Mouse (Mus musculus): Measurements from ENCODE around the gene Samsn1. TPM values are rescaled to one million over a fixed set of nuclear protein-coding genes. Genes with fewer than 3 reads are reported as not detected.

Samsn1 gene
- total RNA-seq, 1 experiment = 0.27 TPM

- Histone ChIP-seq H3K27ac (ENCODE audit: insufficient read depth, low read depth, low read length, poor library complexity, severe bottlenecking) (no peak overlapping the region), H3K4me3 (ENCODE audit: insufficient read depth in 1 of 2, low read depth in 1 of 2, low read length in 2 of 2, poor library complexity in 1 of 2, severe bottlenecking in 1 of 2) (no peak overlapping the region), H3K4me1 (ENCODE audit: control insufficient read depth in 2 of 2, insufficient read depth in 2 of 2, low read length in 2 of 2, poor library complexity in 1 of 2) (no peaks in the 10 kb centered on the region), H3K36me3 (ENCODE audit: control insufficient read depth, insufficient read depth, low read length, poor library complexity, severe bottlenecking) (no peaks in the 10 kb centered on the region), H3K9ac (ENCODE audit: insufficient read depth, low read depth, low read length, poor library complexity, severe bottlenecking) (no peak overlapping the region), H3K9me3 (ENCODE audit: control insufficient read depth, insufficient read depth, low read depth, low read length) (no peaks in the 10 kb centered on the region)
- TF ChIP-seq ZC3H11A (IDR thresholded peaks at IDR 0.05; ENCODE audit: borderline replicate concordance, low read depth, low read length) = no peak
- no peak for TF ChIP-seq CHD2 (IDR thresholded peaks at IDR 0.05; ENCODE audit: low read depth, low read length)
- no peak for TF ChIP-seq MAFK (IDR thresholded peaks at IDR 0.05; ENCODE audit: insufficient read depth, low read depth, low read length)
- no peak for TF ChIP-seq ZNF384 (IDR thresholded peaks at IDR 0.05; ENCODE audit: low read depth, low read length)
- no peak for TF ChIP-seq HCFC1 (IDR thresholded peaks at IDR 0.05; ENCODE audit: borderline replicate concordance, insufficient read depth, low read length)
- in situ Hi-C loops (cut with MboI; ENCODE audit: low sequenced_read_pairs in 2 of 2, unreplicated experiment in 2 of 2) = no loop called here
- no peak for DNase-seq (ENCODE audit: low read depth, low spot score)
These were observed 127.7 kb downstream of the Samsn1 start for GRCm38 (mm10) chr16:75894263-75894901.

GRCm38 (mm10) chr16:75893470-75893869, 128.6 kb downstream of the Samsn1 start:
- TF ChIP-seq HCFC1 (IDR thresholded peaks at IDR 0.05; ENCODE audit: borderline replicate concordance, insufficient read depth, low read length) = no peak
- TF ChIP-seq MAFK (IDR thresholded peaks at IDR 0.05; ENCODE audit: insufficient read depth, low read depth, low read length) = no peak
- no peak for TF ChIP-seq ZNF384 (IDR thresholded peaks at IDR 0.05; ENCODE audit: low read depth, low read length)
- TF ChIP-seq ZC3H11A (IDR thresholded peaks at IDR 0.05; ENCODE audit: borderline replicate concordance, low read depth, low read length) = no peak
- TF ChIP-seq CHD2 (IDR thresholded peaks at IDR 0.05; ENCODE audit: low read depth, low read length) = no peak
- H3K4me1 ChIP-seq (ENCODE audit: control insufficient read depth in 2 of 2, insufficient read depth in 2 of 2, low read length in 2 of 2, poor library complexity in 1 of 2) = no peaks in the 10 kb centered on the region
- H3K36me3 ChIP-seq (ENCODE audit: control insufficient read depth, insufficient read depth, low read length, poor library complexity, severe bottlenecking) = no peaks in the 10 kb centered on the region
- no peak overlapping the region for H3K4me3 ChIP-seq (ENCODE audit: insufficient read depth in 1 of 2, low read depth in 1 of 2, low read length in 2 of 2, poor library complexity in 1 of 2, severe bottlenecking in 1 of 2)
- in situ Hi-C loops (cut with MboI; ENCODE audit: low sequenced_read_pairs in 2 of 2, unreplicated experiment in 2 of 2) = no loop called here
- no peak for DNase-seq (ENCODE audit: low read depth, low spot score)
- H3K9me3 ChIP-seq (ENCODE audit: control insufficient read depth, insufficient read depth, low read depth, low read length) = no peaks in the 10 kb centered on the region
- H3K27ac ChIP-seq (ENCODE audit: insufficient read depth, low read depth, low read length, poor library complexity, severe bottlenecking) = no peak overlapping the region
- H3K9ac ChIP-seq (ENCODE audit: insufficient read depth, low read depth, low read length, poor library complexity, severe bottlenecking) = no peak overlapping the region

- DNase-seq (ENCODE audit: low read depth, low spot score) = no peak
- in situ Hi-C loops (cut with MboI; ENCODE audit: low sequenced_read_pairs in 2 of 2, unreplicated experiment in 2 of 2) = no loop called here
- no peak for TF ChIP-seq ZNF384 (IDR thresholded peaks at IDR 0.05; ENCODE audit: low read depth, low read length)
- TF ChIP-seq HCFC1 (IDR thresholded peaks at IDR 0.05; ENCODE audit: borderline replicate concordance, insufficient read depth, low read length) = no peak
- TF ChIP-seq ZC3H11A (IDR thresholded peaks at IDR 0.05; ENCODE audit: borderline replicate concordance, low read depth, low read length) = no peak
- TF ChIP-seq MAFK (IDR thresholded peaks at IDR 0.05; ENCODE audit: insufficient read depth, low read depth, low read length) = no peak
- TF ChIP-seq CHD2 (IDR thresholded peaks at IDR 0.05; ENCODE audit: low read depth, low read length) = no peak
- no peaks in the 10 kb centered on the region for H3K36me3 ChIP-seq (ENCODE audit: control insufficient read depth, insufficient read depth, low read length, poor library complexity, severe bottlenecking)
- no peaks in the 10 kb centered on the region for H3K4me1 ChIP-seq (ENCODE audit: control insufficient read depth in 2 of 2, insufficient read depth in 2 of 2, low read length in 2 of 2, poor library complexity in 1 of 2)
- H3K9me3 ChIP-seq (ENCODE audit: control insufficient read depth, insufficient read depth, low read depth, low read length) = no peaks in the 10 kb centered on the region
- no peak overlapping the region for H3K9ac ChIP-seq (ENCODE audit: insufficient read depth, low read depth, low read length, poor library complexity, severe bottlenecking)
- no peak overlapping the region for H3K27ac ChIP-seq (ENCODE audit: insufficient read depth, low read depth, low read length, poor library complexity, severe bottlenecking)
- H3K4me3 ChIP-seq (ENCODE audit: insufficient read depth in 1 of 2, low read depth in 1 of 2, low read length in 2 of 2, poor library complexity in 1 of 2, severe bottlenecking in 1 of 2) = no peak overlapping the region
These were observed 132.9 kb downstream of the Samsn1 start for GRCm38 (mm10) chr16:75889081-75889646.

GRCm38 (mm10) chr16:75887203-75887602, 134.9 kb downstream of the Samsn1 start:
- H3K4me1 ChIP-seq (ENCODE audit: control insufficient read depth in 2 of 2, insufficient read depth in 2 of 2, low read length in 2 of 2, poor library complexity in 1 of 2) = no peaks in the 10 kb centered on the region
- H3K9ac ChIP-seq (ENCODE audit: insufficient read depth, low read depth, low read length, poor library complexity, severe bottlenecking) = no peak overlapping the region

More at GRCm38 (mm10) chr16:75887203-75887602, 134.9 kb downstream of the Samsn1 start:
- no peak overlapping the region for H3K27ac ChIP-seq (ENCODE audit: insufficient read depth, low read depth, low read length, poor library complexity, severe bottlenecking)
- no peak for TF ChIP-seq ZC3H11A (IDR thresholded peaks at IDR 0.05; ENCODE audit: borderline replicate concordance, low read depth, low read length)
- TF ChIP-seq HCFC1 (IDR thresholded peaks at IDR 0.05; ENCODE audit: borderline replicate concordance, insufficient read depth, low read length) = no peak
- no peak for TF ChIP-seq MAFK (IDR thresholded peaks at IDR 0.05; ENCODE audit: insufficient read depth, low read depth, low read length)
- no peak for TF ChIP-seq ZNF384 (IDR thresholded peaks at IDR 0.05; ENCODE audit: low read depth, low read length)
- no peak for TF ChIP-seq CHD2 (IDR thresholded peaks at IDR 0.05; ENCODE audit: low read depth, low read length)
- in situ Hi-C loops (cut with MboI; ENCODE audit: low sequenced_read_pairs in 2 of 2, unreplicated experiment in 2 of 2) = no loop called here
- H3K4me3 ChIP-seq (ENCODE audit: insufficient read depth in 1 of 2, low read depth in 1 of 2, low read length in 2 of 2, poor library complexity in 1 of 2, severe bottlenecking in 1 of 2) = no peak overlapping the region
- no peaks in the 10 kb centered on the region for H3K9me3 ChIP-seq (ENCODE audit: control insufficient read depth, insufficient read depth, low read depth, low read length)
- DNase-seq (ENCODE audit: low read depth, low spot score) = no peak
- no peaks in the 10 kb centered on the region for H3K36me3 ChIP-seq (ENCODE audit: control insufficient read depth, insufficient read depth, low read length, poor library complexity, severe bottlenecking)

Data from ES-E14 (cell line).